Mouse (Mus musculus) B cell, adult (primary cell): ENCODE data around the gene Olfr1339. TPM values are rescaled to one million over a fixed set of nuclear protein-coding genes. Genes with fewer than 3 reads are reported as not detected.

ENCODE experiments used
- total RNA-seq: library from RNA; stranded (reverse); gene quantifications from 4 replicates; pipeline ENCODE4 v1.2.4, GENCODE M21; 2023; ENCODE audit not compliant: inconsistent age

Olfr1339 gene
- not detected in 4 replicates for total RNA-seq

DNA sequence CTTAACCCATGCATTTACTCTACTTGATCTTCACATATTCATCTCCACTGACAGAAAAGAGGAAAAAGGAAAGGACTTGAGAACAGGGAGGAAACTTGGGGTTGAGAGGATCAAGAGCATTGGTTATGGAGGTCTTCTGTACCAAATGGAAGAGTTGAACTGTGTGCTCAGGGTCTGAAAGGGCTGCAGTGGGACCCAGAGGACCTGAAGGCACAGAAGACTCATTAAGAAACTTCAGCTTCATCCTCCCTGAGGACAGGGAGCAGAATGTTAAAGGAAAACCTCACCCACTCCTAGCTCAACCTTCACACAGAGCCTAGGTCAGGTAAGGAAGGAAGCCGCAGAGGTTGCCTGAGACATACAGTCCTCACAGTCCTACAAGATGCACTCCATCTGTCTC is at the start of gene Olfr1339:
Gene Olfr1339, plus strand, starts transcription at position 301 of the 400 bp plus-strand sequence.

DNA sequence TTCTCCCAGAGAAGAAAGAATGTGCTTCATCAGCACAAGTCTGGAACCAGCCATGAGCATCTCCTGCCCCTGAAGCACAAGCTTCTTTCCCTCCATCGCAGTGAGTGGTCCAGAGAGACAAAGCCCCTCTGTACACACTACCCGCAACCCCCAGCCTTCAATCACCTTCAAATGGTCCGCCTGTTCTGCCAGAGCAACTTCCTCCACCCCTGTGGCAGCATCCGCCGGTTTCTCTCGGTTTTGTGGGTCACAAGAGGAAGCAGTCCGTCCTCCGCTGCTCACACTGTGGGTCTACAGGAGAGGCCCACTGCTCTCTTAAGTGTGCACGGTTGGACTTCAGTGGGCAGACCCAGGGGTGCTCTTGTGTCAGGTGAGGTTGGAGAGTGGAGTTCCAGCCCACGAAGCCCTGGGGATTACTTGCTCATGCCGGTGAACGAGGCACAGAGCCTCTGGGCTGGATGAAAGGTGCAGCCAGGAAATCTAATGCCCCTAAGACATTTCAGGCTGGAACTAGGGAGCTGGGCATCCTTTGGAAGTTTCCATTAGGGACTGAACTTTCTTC is 39.5 kb upstream of the Olfr1339 start, which contains the start of gene Olfr1342:
Gene Olfr1342, minus strand, starts transcription at position 345 of the 562 bp plus-strand sequence.

DNA sequence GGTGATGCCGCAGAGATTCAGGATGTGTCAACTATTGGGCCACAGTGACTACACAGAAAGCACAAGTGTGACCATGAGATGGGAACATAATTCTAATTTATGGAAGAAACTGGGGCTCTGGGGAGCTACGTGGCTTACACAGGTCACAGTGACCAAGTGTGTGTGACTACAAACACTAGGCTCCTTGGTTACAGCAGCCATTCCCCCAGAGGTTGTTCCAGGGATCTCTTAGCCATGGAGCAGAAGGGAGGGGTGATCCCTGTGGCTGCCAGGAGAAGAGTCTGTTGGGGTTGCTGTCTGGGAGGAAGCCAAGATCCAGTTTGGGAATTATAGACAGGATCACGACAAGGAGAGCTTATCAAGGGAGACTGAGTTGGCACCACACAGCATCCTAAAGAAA is 28.8 kb upstream of the Olfr1339 start, which contains the start of gene Olfr1341:
Gene Olfr1341, plus strand, starts transcription at position 301 of the 400 bp plus-strand sequence.

DNA sequence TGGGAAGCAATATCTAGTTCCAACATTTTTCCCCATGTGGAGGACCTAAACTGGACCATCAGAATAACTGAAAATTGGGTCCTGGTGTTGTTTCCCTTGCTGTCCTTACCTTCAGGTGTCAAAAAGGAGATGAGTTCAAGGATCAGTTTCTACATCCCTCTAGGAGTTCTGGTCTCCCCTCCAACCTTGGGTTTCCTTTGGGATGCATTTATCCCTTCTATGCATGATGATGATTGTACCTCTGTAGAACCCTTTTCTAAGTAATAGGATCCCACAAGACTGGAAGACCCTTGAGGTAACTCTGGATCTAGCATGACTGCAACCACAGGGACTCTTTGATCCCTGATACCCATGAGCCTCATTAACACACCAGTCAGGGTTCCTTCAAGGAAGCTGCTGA is 12.1 kb upstream of the Olfr1339 start, which contains the start of gene Olfr1340:
Gene Olfr1340, plus strand, starts transcription at position 301 of the 400 bp plus-strand sequence.

DNA sequence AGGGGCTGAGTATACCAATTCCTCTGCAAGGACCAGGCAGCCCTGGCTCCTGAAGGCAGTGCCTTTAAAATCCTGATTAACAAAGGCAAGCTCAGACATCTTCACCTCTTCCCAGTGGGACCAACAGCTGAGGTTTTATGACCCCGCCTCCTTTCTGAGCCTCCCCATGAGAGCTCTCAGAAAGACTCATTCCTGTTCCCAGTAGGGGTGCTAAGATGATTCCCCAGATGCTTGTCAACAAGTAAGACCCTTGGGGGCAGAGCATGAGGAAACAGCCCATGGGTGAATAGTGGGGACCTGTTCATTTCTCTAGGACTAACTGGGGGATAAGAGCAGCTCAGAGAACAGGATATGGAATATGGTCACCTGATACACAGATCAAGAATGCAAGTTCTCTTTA is 26.7 kb downstream of the Olfr1339 start, which contains the start of gene Olfr1338:
Gene Olfr1338, minus strand, starts transcription at position 101 of the 400 bp plus-strand sequence.

DNA sequence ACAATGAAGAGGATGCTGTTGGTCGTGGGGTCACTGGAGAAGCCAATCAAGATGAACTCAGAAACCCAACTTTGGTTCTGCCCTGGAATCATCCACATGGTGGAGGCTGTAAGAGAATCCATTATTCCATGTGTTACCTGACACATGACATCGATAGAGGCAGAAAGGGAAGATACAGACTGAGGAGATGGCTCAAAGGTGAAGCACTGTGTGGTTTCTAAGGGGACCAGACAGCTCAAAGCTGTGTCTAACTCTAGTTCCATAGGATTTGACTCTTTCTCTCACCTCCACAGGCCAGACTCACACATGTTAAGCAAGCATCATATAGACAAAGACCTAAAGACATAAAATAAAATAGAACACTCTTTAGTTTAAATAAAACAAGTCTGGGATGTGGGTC is 50.5 kb downstream of the Olfr1339 start, which contains the start of gene Olfr1337:
Gene Olfr1337, minus strand, starts transcription at position 101 of the 400 bp plus-strand sequence.

Other genes starting within 250 kb of the Olfr1339 start
- gene Tie1, start 242.1 kb upstream of the Olfr1339 start, total RNA-seq = not detected in 4 replicates
- not detected in 4 replicates for gene 2610528J11Rik, start 205.2 kb upstream of the Olfr1339 start, total RNA-seq
- gene Tmem125, start 188.1 kb upstream of the Olfr1339 start, total RNA-seq = not detected in 4 replicates
- not detected in 4 replicates for gene Cfap57, start 111.4 kb upstream of the Olfr1339 start, total RNA-seq
- 70.4 to 76.0 TPM (median 72.8 TPM) in 4 replicates for gene Ebna1bp2, start 111.4 kb upstream of the Olfr1339 start, total RNA-seq
- not detected in 4 replicates for gene Olfr62, start 73.2 kb upstream of the Olfr1339 start, total RNA-seq
- not detected in 4 replicates for gene Olfr1342, start 39.4 kb upstream of the Olfr1339 start, total RNA-seq
- not detected in 4 replicates for gene Olfr1341, start 28.7 kb upstream of the Olfr1339 start, total RNA-seq
- not detected in 4 replicates for gene Olfr1340, start 12.0 kb upstream of the Olfr1339 start, total RNA-seq
- not detected in 4 replicates for gene Olfr1338, start 26.6 kb downstream of the Olfr1339 start, total RNA-seq
- not detected in 4 replicates for gene Olfr1337, start 50.4 kb downstream of the Olfr1339 start, total RNA-seq
- gene Olfr1335, start 77.8 kb downstream of the Olfr1339 start, total RNA-seq = not detected in 4 replicates
- not detected in 4 replicates for gene Olfr1333, start 104.1 kb downstream of the Olfr1339 start, total RNA-seq
- not detected in 4 replicates for gene Olfr1331, start 132.5 kb downstream of the Olfr1339 start, total RNA-seq
- not detected in 4 replicates for gene Olfr1330, start 156.4 kb downstream of the Olfr1339 start, total RNA-seq
- not detected in 4 replicates for gene Olfr1329, start 185.3 kb downstream of the Olfr1339 start, total RNA-seq
- gene Olfr1328, start 206.4 kb downstream of the Olfr1339 start, total RNA-seq = not detected in 4 replicates
- gene Lao1, start 229.4 kb downstream of the Olfr1339 start, total RNA-seq = not detected in 4 replicates